Mouse (Mus musculus) large intestine, adult 2 months (tissue): Measurements from ENCODE around the gene Btd. TPM values are rescaled to one million over a fixed set of nuclear protein-coding genes. Genes with fewer than 3 reads are reported as not detected.

Experiments
- DNase-seq: peaks from one replicate; pipeline ENCODE4 v3.0.0-alpha.2; 2012; ENCODE audit warnings: low read depth, low spot score
- WGBS: fragments of 180-500 bp; shearing (Covaris S2); methylation state at CpG from one replicate; pipeline ENCODE4 v1.1.7; 2018; 5-methylcytosine and 5-hydroxymethylcytosine counted together
- polyA plus RNA-seq: library from polyadenylated mRNA; depleted of rRNA; stranded (reverse); fragments of >200 nt; gene quantifications from 2 replicates; pipeline ENCODE4 v1.2.3, GENCODE M21; 2012

Gene Btd
- polyA plus RNA-seq, 1 experiment: 27.9 TPM

DNA sequence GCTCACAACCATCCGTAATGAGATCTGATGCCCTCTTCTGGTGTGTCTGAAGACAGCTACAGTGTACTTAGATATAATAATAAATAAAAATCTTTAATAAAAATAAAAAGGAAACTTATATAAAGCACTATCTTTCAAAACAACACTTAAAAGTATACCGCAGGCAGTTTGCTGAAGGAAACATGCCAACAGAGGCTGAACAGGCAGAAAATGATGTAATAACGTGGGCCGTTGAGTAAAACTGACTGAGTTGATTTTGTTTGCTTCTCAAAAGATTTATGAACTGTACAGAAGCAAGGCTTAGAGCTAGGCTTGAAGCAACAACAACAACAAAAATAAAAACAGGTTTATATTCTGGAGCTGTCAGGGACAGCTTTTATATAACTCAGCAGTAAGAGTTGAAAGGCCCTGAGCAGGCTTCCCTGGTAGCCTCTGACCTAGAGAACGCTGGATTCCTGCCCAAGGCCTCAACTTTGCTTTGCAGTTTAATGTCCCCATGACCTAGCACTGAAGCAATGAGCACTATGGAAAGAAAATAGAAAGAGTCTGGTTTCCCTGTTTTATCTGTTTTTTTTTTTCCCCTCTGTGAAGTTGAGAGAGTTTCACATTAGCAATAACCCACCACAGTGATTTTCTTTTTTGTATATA, 3.5 kb downstream of the Btd start:
- no peak for DNase-seq
- WGBS: 60% methylated on average over 5 of the region's 5 CpGs

DNA sequence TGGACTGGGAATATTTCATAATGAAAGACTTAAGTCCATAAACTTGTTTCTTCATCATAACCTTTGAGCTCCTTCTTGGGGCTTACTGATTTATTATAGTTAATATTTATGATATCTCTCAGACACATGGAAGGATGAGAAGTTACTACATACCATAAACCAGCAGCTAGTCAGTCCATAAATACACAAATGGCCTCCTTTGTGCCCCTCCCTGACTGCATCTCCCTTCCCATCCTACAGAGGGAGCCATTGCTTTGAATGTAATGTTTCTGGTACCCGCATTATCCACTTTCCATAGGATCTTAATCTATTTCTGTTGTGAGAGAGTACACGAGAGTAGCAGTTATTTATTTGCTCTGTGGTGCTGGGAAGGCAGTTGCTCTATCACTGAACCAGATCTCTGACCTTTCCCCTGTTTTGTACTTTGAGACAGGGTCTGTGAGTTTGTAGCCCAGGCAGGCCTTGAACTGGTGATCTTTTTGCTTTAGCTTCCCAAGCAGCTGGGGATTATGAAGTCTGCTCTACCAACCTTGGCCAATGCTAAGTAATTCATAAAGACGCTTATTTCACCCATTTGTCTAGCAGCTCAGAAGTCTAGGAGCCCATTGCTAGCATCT, 4.2 kb downstream of the Btd start:
- DNase-seq: no peak
- 71% methylated on average over 3 of the region's 3 CpGs for WGBS

DNA sequence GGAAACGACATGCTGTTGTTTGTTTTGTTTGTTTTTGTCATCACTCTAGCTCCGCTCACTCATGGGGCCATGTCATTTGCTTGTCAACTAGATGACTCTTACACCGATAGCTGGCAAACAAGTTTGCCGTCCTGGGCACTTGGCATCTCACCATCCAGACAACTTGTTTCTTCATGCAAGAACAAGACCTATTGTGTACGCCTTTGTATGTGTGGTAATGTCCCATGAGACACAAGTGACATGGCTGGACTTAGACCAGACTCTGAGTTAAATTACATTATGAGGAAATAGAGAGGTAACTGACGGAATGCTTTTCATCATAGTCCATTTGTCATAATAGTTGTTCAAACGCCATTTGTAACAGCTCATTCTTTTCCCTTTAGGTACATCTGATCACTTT, 5.1 kb downstream of the Btd start:
- DNase-seq: no peak
- WGBS: 88% methylated on average over 7 of the region's 7 CpGs

DNA sequence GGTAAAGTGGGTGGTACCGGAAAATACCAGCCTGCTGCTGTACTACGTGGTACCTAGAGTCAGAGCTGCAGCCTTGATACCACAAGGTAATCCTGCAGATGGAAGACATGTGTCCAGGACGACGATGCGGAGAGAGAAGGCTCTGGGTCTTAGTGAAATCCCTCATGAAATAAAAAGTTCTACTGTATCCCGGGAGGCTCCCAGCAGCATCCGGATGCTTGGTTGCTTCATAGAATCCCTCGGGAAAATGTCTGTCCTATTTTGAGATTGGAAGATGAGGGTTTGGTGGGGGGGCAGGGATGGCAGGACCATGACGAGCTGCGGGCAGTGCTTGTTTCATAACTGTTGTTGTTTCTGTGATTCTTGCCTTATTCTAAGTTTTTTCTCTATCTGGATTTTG, 7.2 kb downstream of the Btd start:
- no peak for DNase-seq
- 86% methylated on average over 10 of the region's 10 CpGs for WGBS

DNA sequence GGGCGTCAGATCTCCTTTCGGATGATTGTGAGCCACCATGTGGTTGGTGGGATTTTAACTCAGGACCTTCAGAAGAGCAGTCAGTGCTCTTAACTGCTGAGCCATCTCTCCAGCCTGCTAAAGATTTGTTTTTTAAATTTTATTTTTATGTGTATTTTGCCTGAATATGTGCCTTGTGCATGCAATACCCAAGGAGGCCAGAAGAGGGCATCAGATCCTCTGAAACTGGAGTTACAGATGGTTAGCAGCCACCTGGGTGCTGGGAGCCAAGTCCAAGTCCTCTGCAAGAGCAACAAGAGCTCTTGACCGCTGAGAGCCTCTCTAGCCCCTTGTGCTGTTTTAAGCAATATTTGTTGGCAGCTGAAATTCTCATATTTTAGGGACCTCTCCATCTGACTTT, 9.5 kb downstream of the Btd start:
- 99% methylated on average over 3 of the region's 3 CpGs for WGBS
- no peak for DNase-seq

DNA sequence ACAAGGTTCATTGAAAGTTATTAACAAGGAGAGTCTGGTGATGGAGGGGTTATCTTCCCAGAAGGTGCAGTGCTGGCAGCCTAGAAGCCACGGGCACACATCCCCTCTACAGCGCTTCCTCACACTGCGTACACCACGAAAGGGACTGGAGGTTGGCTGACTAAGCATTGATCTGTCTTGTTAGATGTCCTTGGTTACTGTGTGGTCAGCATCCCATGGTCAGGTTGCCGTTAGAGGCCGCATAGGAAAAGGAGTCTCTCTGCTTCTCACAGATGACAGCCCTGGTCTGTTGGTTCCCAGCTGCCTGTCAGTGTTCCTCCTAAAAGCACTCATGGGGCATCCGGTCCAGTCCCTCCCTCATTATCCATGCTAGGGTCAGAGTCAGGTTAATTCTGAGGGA, 10.4 kb downstream of the Btd start:
- 86% methylated on average over 7 of the region's 7 CpGs for WGBS
- DNase-seq: no peak

DNA sequence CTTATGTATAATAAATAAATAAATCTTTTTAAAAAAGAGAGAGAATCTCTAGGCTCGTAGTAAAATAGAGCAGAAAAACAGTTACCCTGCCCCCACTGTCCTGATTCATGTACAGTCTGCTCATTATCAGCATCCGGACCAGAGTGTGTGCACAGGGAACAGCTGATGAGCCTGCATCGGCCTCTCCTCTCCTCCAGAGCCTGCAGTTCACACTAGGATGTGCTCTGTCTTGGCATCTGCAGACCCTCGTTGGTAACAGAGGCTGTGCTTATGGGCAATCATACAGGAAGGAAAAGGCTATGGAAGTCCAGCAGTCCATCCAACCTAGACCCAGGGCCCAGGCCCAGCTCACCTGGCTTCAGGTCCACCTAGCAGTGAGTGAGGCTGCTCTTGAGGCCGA, 11.3 kb downstream of the Btd start:
- no peak for DNase-seq

DNA sequence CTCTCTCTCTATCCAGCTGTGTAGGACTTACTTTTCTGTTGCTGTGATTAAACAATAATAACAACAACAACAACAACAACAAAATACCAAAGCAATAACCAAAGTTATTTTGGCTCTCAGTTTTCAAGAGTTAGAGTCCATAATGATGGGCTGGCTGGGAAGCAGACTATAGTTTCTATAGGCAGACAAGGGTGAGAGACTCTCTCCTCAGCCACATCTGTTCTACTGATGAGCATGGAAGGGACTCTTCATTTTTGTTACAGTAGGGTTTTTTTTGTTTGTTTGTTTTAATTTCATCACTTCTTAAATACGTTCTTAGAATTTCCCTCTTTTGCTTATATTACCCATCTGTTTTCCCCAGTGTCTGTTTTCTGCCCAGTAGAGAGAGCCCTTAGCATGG, 11.8 kb downstream of the Btd start:
- no peak for DNase-seq
- 83% methylated on average over 1 of the region's 1 CpGs for WGBS

More for the DNA sequence above, 11.3 kb downstream of the Btd start:
- 68% methylated on average over 5 of the region's 5 CpGs for WGBS

DNA sequence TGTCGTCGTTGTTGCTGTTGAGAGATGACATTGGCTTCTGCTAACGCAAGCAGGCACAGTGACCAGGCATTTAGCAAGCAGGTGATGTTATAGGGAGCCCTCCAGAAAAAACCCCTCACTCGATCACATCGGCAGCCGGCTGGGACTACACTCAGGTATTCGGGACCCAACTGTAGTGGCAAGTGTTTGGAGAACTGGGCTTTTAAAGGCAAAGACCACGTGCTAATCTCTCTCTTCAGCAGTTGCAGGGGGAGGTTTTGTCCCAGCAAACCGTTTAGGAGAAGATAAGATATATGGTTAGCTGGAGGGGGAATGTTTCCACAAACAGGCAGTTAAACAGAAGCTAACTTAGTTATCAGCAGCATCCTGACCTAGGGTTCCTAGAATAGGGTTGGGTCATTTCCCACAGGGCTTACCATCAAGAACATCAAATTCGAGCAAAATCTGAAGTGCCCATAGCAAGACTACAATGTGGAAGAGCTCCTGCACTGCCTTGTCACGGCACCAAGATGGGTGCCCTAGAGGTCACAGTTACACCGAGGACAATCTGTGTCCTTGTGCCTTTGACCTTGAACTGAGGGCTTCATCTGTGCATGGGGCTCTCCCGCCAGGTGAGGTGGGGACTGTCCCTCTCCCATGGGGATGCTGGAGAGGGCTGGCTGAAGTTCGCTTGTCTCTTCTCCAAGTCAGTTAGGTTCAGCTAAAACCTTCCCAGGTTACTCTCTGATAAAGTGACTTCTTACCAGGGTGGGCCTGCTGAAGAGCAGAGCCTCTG, 12.5 kb downstream of the Btd start:
- 77% methylated on average over 14 of the region's 14 CpGs for WGBS
- no peak for DNase-seq

DNA sequence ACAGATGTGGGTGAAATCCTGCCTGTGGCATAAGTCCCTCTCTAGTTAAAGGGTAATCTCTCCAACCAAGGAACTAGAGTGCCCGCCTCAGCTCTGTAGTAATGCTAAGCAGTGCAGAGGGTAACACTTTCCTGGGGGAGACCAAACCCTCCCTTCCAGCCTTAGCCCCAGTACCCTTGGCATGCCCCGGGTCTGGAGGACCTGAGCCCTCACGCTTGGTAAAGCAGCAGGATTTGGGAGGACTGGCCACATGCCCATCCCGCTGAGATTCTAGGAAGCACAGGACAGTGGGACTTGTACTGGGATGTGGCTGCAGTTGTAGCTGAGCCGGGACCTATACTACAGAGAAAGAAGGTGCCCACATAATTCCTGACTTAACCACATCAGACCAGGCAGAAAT, 14.0 kb downstream of the Btd start:
- WGBS: 90% methylated on average over 5 of the region's 5 CpGs
- no peak for DNase-seq

DNA sequence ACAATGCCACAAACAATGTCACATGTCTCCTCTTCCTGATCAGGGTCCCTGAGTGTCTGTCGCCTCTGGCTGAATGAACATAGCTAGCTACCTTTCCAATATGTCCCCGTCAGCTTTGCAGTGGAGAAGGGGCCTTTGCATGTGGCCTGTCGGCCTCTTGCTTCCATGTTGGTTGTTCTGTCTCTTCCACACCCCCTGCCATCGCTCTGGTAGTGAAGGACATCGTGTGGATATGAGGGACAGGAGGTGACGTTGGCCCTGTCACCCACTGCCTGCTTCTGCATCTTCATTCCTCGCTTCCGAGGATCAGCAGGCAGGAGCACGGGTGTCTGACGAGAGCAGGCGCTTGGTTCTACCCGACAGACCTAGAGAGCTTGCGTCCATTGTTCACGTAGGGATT, 14.6 kb downstream of the Btd start:
- DNase-seq: no peak
- WGBS: 90% methylated on average over 14 of the region's 14 CpGs

DNA sequence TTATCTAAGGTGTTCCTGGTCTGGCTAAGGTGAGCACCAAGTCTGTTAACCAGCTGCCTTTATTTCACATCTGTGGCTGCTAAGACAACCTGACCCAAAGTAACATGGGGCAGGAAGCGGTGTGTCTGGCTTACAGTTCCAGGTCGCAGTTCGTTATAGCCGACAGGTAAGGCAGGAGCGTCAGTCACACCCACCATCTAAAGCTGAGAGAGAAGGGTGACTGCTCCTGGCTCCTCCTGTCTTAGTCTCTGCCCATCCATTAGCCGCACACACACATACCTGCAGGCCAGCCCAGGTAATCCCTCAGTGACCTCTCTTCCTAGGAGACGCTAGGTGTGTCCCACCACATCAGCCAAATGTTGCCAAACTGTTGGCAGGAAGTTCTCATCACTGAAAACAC, 15.6 kb downstream of the Btd start:
- 47% methylated on average over 7 of the region's 7 CpGs for WGBS
- DNase-seq: no peak

DNA sequence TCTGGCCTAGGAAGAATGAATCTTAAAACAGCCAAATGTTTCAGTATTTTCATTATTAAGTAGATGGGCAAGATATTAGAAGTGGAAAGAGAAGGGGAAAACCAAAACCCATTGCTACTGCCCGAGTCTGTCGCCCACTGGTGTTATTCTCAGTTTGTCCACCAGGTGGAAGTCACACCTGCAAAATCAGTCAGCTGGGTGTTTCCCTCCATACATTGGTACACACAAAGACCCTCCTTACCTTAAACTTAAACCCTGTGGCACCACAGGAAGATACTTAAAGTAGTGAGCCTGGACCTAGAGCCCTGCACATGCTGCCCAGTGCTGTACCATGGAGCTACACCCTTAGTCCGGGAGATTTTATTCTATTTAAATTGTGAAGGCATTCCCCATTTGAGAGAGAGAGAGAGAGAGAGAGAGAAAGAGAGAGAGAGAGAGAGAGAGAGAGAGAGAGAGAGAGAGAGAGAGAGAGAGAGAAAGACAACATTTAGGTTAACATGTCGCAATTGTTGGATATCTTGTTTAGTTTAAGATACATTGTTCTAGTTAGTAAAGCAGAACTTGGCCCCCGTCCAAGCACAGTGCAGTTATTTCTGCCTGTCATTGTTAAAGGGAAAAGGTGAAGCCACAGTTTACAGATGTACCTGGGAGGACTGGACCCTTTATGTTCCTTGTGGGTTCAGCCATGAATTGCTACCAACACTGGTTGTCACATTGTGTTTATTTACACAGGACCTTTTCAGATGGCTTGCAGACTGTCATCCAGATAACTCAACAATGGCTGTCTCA, 16.2 kb downstream of the Btd start:
- 5% methylated on average over 5 of the region's 5 CpGs for WGBS
- no peak for DNase-seq

DNA sequence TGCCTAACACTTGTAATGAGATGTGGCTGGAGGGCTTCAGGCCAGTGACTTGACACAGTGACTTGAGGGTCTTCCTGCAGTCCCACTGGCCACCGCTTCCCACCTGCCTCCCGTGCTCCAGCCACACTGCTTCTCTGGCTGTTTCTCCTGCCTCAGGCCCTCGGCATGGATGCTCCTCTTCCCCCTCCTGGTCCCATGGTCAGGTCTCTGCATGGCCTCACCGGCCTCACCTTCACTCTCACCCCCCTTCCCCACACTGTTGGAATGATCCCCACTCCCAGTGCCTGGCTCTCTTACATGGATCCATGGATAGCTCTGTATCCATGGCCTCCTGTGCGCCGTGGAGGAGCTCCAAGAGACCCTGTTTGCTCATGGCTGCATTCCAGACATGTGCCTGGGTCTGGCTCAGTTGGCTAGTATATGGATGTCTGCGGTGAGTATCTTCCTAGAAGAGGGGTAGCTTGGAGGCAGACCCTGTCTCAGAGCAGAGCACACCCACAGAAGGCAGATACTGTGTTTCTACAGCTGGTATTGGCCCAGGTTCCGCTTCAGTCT, 17.4 kb downstream of the Btd start:
- no peak for DNase-seq
- 88% methylated on average over 8 of the region's 8 CpGs for WGBS

DNA sequence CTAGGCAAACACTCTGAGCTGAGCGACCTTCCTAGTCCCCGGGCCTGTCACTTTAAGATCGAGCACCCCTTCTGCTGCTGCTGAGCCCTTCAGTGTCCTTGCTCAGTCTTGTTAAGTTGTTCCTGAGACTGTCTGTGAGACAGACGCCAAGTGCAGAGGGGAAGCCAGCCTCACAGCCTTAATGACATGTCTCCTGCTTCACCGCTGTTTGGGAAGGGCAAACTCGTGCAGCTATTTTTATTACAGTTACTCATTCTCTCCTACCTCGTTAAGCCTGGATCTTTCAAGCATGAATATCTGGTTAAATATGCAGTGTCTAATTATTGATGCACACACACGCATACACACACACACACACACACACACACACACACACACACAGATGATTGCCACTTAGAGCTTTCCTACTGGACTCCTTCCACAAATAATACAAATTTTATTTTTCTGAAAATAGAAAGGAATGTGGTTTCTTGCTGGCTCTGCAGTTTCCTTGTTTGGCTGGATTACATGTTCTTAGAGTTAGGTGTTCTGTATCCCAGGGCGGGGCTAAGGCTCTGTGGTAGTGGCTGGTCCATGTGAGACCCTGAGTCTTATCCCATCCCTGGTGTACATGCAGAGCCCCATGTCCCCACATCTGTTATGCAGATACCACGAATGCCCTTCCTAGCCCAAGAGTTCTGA, 18.8 kb downstream of the Btd start:
- DNase-seq: no peak
- WGBS: 48% methylated on average over 10 of the region's 10 CpGs

DNA sequence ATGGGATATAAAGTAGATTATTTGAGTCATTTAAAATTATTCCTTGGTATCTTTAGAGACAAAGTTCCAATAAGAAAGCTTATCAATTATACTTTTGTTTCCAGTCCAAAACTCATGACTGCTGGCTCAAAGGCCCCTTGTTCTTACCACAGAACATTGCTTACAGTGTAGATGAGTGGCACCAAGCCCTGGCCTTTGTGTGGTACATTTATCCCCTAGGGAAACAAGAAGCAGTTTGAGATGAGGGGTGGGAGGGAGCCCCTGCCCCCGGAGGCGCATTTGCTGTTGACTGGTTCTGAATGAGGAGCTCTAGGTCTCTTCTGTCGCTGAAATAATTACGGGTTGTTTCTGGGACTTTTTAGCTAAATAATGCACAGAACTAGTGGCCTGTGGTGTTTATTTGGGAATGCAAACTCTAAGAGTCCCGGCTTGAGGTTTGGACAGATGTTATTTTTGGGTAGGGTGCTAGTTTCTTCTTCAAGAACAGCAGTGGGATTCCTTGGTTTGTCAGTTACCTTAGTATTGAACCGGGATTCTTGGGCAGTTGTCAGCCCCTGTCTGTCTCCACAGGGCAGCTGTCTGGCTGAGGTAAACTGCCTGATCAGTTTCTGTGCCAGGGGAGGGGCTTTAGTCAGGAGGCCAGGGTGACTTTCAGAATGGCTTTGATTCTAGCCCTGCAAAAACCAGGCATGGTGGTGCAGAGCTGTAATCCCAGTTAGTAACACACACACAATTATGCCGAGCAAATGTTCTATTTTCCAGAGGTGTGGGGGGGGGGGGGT, 19.7 kb downstream of the Btd start:
- WGBS: 72% methylated on average over 7 of the region's 7 CpGs
- no peak for DNase-seq

DNA sequence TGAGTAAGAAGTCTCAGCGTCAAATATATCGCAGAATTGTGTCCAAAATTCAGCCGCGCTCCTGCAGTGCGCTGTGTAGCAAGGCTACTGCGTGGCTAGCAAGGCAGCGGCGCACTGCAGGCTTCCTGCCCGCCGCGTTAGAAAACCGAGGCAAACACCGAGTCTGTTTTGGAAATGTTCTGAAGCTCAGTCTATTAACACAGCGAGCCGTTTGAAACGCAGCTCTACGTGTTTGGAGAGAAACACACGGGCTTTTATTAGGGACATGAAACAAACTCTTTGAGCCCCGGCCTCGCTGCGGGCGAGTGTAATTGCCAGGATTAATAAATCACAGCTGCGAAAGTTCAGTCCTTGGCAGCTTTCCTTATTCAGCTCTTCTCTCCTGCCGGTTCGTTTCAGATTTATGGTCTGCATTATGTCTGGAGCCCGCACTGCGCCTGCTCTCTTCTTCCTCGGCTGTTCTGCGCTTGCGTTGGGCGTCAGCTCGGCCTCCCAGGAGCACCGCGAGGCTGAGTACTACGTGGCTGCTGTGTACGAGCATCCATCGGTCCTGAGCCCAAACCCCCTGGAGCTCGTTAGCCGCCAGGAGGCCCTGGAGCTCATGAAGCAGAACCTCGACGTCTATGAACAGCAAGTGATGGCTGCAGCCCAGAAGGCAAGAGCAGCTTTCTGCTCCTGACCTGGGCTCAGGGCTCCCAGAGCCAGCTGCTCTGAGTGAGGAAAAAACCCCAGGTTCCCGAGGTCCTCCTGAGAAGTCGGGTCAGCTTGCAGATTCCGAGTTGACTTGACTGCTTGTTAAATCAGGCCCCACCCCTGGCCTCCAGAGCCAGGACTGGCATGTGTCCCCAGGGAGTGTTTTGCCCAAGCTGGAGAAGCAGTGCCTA, 21.1 kb downstream of the Btd start:
- 1% methylated on average over 44 of the region's 44 CpGs for WGBS
- DNase-seq: peak; percentile 57
